Mouse (Mus musculus): ENCODE results near the gene Csf1. TPM values are rescaled to one million over a fixed set of nuclear protein-coding genes. Genes with fewer than 3 reads are reported as not detected.

The Csf1 gene
- total RNA-seq, 2 experiments from 2014 or later, result 10.6 to 11.6 TPM

GRCm38 (mm10) chr3:107783315-107783714 lies 23.0 kb upstream of the Csf1 start:
- intact Hi-C loops (cut with DNase I), result no loop called here
- DNase-seq, result no peak

GRCm38 (mm10) chr3:107781304-107781703 lies 21.0 kb upstream of the Csf1 start:
- intact Hi-C loops (cut with DNase I), result no loop called here
- DNase-seq, result no peak

- no peak for DNase-seq
- intact Hi-C loops (cut with DNase I), result no loop called here
Measured at GRCm38 (mm10) chr3:107778016-107778415, 17.7 kb upstream of the Csf1 start.

GRCm38 (mm10) chr3:107776295-107776694 lies 16.0 kb upstream of the Csf1 start:
- intact Hi-C loops (cut with DNase I), result no loop called here

GRCm38 (mm10) chr3:107775736-107776135 lies 15.5 kb upstream of the Csf1 start:
- intact Hi-C loops (cut with DNase I), result no loop called here
- no peak for DNase-seq

More at GRCm38 (mm10) chr3:107776295-107776694, 16.0 kb upstream of the Csf1 start:
- DNase-seq, result no peak

- intact Hi-C loops (cut with DNase I), result no loop called here
- DNase-seq, result no peak
Measured at GRCm38 (mm10) chr3:107775056-107775455, 14.8 kb upstream of the Csf1 start.

GRCm38 (mm10) chr3:107772860-107773259 lies 12.6 kb upstream of the Csf1 start:
- intact Hi-C loops (cut with DNase I), result no loop called here
- DNase-seq, result no peak

GRCm38 (mm10) chr3:107769692-107770091 lies 9.4 kb upstream of the Csf1 start:
- intact Hi-C loops (cut with DNase I), result no loop called here
- DNase-seq, result no peak

GRCm38 (mm10) chr3:107768104-107768989 lies 8.1 kb upstream of the Csf1 start:
- intact Hi-C loops (cut with DNase I), result no loop called here

GRCm38 (mm10) chr3:107766804-107767203 lies 6.5 kb upstream of the Csf1 start:
- DNase-seq, result no peak
- intact Hi-C loops (cut with DNase I), result no loop called here

More at GRCm38 (mm10) chr3:107768104-107768989, 8.1 kb upstream of the Csf1 start:
- no peak for DNase-seq

- DNase-seq, result no peak
- intact Hi-C loops (cut with DNase I), result no loop called here
Measured at GRCm38 (mm10) chr3:107765979-107766378, 5.7 kb upstream of the Csf1 start.

- intact Hi-C loops (cut with DNase I), result no loop called here
- no peak for DNase-seq
Measured at GRCm38 (mm10) chr3:107763552-107763951, 3.3 kb upstream of the Csf1 start.

GRCm38 (mm10) chr3:107761446-107761845 lies 1.2 kb upstream of the Csf1 start:
- no peak for DNase-seq
- intact Hi-C loops (cut with DNase I), result no loop called here

GRCm38 (mm10) chr3:107760771-107761170 lies 502 bp upstream of the Csf1 start:
- DNase-seq, result no peak
- intact Hi-C loops (cut with DNase I), result no loop called here

GRCm38 (mm10) chr3:107758638-107759037 lies 1.6 kb downstream of the Csf1 start:
- intact Hi-C loops (cut with DNase I), result loop anchor here (5.0 kb wide), 1 partner anchor 61 kb away; the partner anchor contains the start of gene Ahcyl1
- DNase-seq, result peak; percentile 31

GRCm38 (mm10) chr3:107758176-107758575 lies 2.1 kb downstream of the Csf1 start:
- no peak for DNase-seq
- intact Hi-C loops (cut with DNase I), result loop anchor here (5.0 kb wide), 1 partner anchor 61 kb away; the partner anchor contains the start of gene Ahcyl1

GRCm38 (mm10) chr3:107757365-107758129 lies 2.7 kb downstream of the Csf1 start:
- peak; percentile 72 for DNase-seq
- intact Hi-C loops (cut with DNase I), result loop anchor here (5.0 kb wide), 1 partner anchor 60 kb away; the partner anchor contains the start of gene Ahcyl1

GRCm38 (mm10) chr3:107756481-107756866 lies 3.8 kb downstream of the Csf1 start:
- intact Hi-C loops (cut with DNase I), result loop anchor here (5.0 kb wide), 1 partner anchor 59 kb away; the partner anchor contains the start of gene Ahcyl1
- DNase-seq, result no peak

GRCm38 (mm10) chr3:107755702-107756480 lies 4.4 kb downstream of the Csf1 start:
- peak; percentile 41 for DNase-seq
- intact Hi-C loops (cut with DNase I), result loop anchor here (5.0 kb wide), 1 partner anchor 59 kb away; the partner anchor contains the start of gene Ahcyl1

- intact Hi-C loops (cut with DNase I), result loop anchor here (5.0 kb wide), 1 partner anchor 57 kb away; the partner anchor contains the start of gene Ahcyl1
- DNase-seq, result no peak
Measured at GRCm38 (mm10) chr3:107754632-107755031, 5.6 kb downstream of the Csf1 start.
